Mouse (Mus musculus) neutrophil, adult 59 days (primary cell): ENCODE results near the gene Focad. TPM values are rescaled to one million over a fixed set of nuclear protein-coding genes. Genes with fewer than 3 reads are reported as not detected.

ENCODE experiments used
- total RNA-seq, 2 experiments: library from RNA; stranded (reverse); gene quantifications; 1 replicate in 1 of 2; 2 replicates in 1 of 2; pipeline ENCODE4 v1.2.4; 2023

Gene Focad
- 1 to 10 TPM; 5.5 to 6.8 TPM for total RNA-seq

GRCm38 (mm10) chr4:88094062-88094767 is at the start of gene Focad:
Gene Focad (plus strand): TSS chr4:88094629.

GRCm38 (mm10) chr4:88438326-88438989 is 344.0 kb downstream of the Focad start, which contains the start of gene Hacd4:
Gene Hacd4 (minus strand): TSS chr4:88438928.

Other genes starting within 250 kb of the Focad start
- 1 to 10 TPM; 4.3 to 8.3 TPM for gene Mllt3, start 61.3 kb upstream of the Focad start, total RNA-seq